Mouse (Mus musculus): ENCODE measurements at regions not wholly inside any gene's neighbourhood (a gene's known extent, or its start where the extent isn't known, plus 50 kb on each side); places are given as distances from the start of the nearest gene placed in this dataset.

- Histone ChIP-seq H3K4me3 (ENCODE audit: control insufficient read depth in 1 of 2, insufficient read depth in 1 of 2, low read depth in 2 of 2, low read length in 2 of 2) (no peak overlapping the region), H3K9ac (ENCODE audit: control insufficient read depth, low read depth, low read length, poor library complexity, severe bottlenecking) (no peak overlapping the region), H3K27me3 (ENCODE audit: control insufficient read depth in 1 of 2, insufficient read depth in 2 of 2, low read length in 2 of 2) (no peaks in the 10 kb centered on the region), H3K27ac (ENCODE audit: control insufficient read depth, low read depth, low read length) (no peak overlapping the region), H3K9me3 (replicated peaks; ENCODE audit: insufficient read depth, low read length) (no peaks in the 10 kb centered on the region), H3K36me3 (ENCODE audit: control insufficient read depth in 1 of 2, insufficient read depth in 2 of 2, low read length in 2 of 2) (no peaks in the 10 kb centered on the region), H3K4me1 (ENCODE audit: control insufficient read depth in 1 of 2, insufficient read depth in 2 of 2, low read length in 2 of 2) (no peaks in the 10 kb centered on the region), H3K79me2 (ENCODE audit: control insufficient read depth, insufficient read depth, low read length, poor library complexity) (no peaks in the 10 kb centered on the region)
- TF ChIP-seq ZC3H11A (IDR thresholded peaks at IDR 0.05; ENCODE audit: low read depth, low read length), result no peak
- TF ChIP-seq HCFC1 (IDR thresholded peaks at IDR 0.05; ENCODE audit: low read depth, low read length), result no peak
- no peak for TF ChIP-seq TBP (IDR thresholded peaks at IDR 0.05; ENCODE audit: low read depth, low read length)
- TF ChIP-seq CHD1 (IDR thresholded peaks at IDR 0.05; ENCODE audit: low read depth, low read length), result no peak
- no peak for TF ChIP-seq CTCF (IDR thresholded peaks at IDR 0.05 in 2 of 3, conservative IDR thresholded peaks at IDR 0.05 in 1 of 3; ENCODE audit: control insufficient read depth in 1 of 3, insufficient read depth in 1 of 3, low read depth in 2 of 3, low read length in 3 of 3, poor library complexity in 1 of 3, severe bottlenecking in 1 of 3)
- no peak for TF ChIP-seq NELFE (IDR thresholded peaks at IDR 0.05; ENCODE audit: low read depth, low read length)
- TF ChIP-seq MYB (IDR thresholded peaks at IDR 0.05; ENCODE audit: low read depth, low read length), result no peak
- no peak for TF ChIP-seq MAFK (IDR thresholded peaks at IDR 0.05; ENCODE audit: borderline replicate concordance, low read depth, low read length)
- TF ChIP-seq TAL1 (IDR thresholded peaks at IDR 0.05; ENCODE audit: low read length), result no peak
- TF ChIP-seq MEF2A (IDR thresholded peaks at IDR 0.05; ENCODE audit: extremely low read depth, insufficient replicate concordance, low read depth, low read length, poor library complexity, severe bottlenecking), result no peak
- no peak for TF ChIP-seq GABPA (IDR thresholded peaks at IDR 0.05; ENCODE audit: low read depth, low read length)
- no peak for TF ChIP-seq SMC3 (IDR thresholded peaks at IDR 0.05; ENCODE audit: low read depth, low read length)
- DNase-seq (ENCODE audit: low read depth, low spot score), result no peak
Measured at GRCm38 (mm10) chr13:52068886-52069439, 222.5 kb downstream of the Gadd45g start.

GRCm38 (mm10) chr13:52069714-52070113, 223.2 kb downstream of the Gadd45g start:
- H3K4me1 ChIP-seq (ENCODE audit: control insufficient read depth in 1 of 2, insufficient read depth in 2 of 2, low read length in 2 of 2), result no peaks in the 10 kb centered on the region
- no peak overlapping the region for H3K4me3 ChIP-seq (ENCODE audit: control insufficient read depth in 1 of 2, insufficient read depth in 1 of 2, low read depth in 2 of 2, low read length in 2 of 2)
- H3K27ac ChIP-seq (ENCODE audit: control insufficient read depth, low read depth, low read length), result no peak overlapping the region
- H3K9me3 ChIP-seq (replicated peaks; ENCODE audit: insufficient read depth, low read length), result no peaks in the 10 kb centered on the region
- no peaks in the 10 kb centered on the region for H3K36me3 ChIP-seq (ENCODE audit: control insufficient read depth in 1 of 2, insufficient read depth in 2 of 2, low read length in 2 of 2)
- no peaks in the 10 kb centered on the region for H3K27me3 ChIP-seq (ENCODE audit: control insufficient read depth in 1 of 2, insufficient read depth in 2 of 2, low read length in 2 of 2)
- no peak for DNase-seq (ENCODE audit: low read depth, low spot score)
- H3K9ac ChIP-seq (ENCODE audit: control insufficient read depth, low read depth, low read length, poor library complexity, severe bottlenecking), result no peak overlapping the region
- no peaks in the 10 kb centered on the region for H3K79me2 ChIP-seq (ENCODE audit: control insufficient read depth, insufficient read depth, low read length, poor library complexity)
- TF ChIP-seq MAFK (IDR thresholded peaks at IDR 0.05; ENCODE audit: borderline replicate concordance, low read depth, low read length), result no peak
- TF ChIP-seq UBTF (IDR thresholded peaks at IDR 0.05; ENCODE audit: borderline replicate concordance, insufficient read depth, low read depth, low read length), result no peak
- no peak for TF ChIP-seq RCOR1 (IDR thresholded peaks at IDR 0.05; ENCODE audit: low read depth, low read length)
- TF ChIP-seq MYC (IDR thresholded peaks at IDR 0.05; ENCODE audit: low read depth, low read length), result no peak
- no peak for TF ChIP-seq NELFE (IDR thresholded peaks at IDR 0.05; ENCODE audit: low read depth, low read length)
- no peak for TF ChIP-seq ELF1 (IDR thresholded peaks at IDR 0.05; ENCODE audit: low read depth, low read length)
- TF ChIP-seq JUND (IDR thresholded peaks at IDR 0.05; ENCODE audit: low read depth, low read length), result no peak
- no peak for TF ChIP-seq ETS1 (IDR thresholded peaks at IDR 0.05; ENCODE audit: low read depth, low read length)
- no peak for TF ChIP-seq POLR2A (IDR thresholded peaks at IDR 0.05; ENCODE audit: control insufficient read depth in 1 of 2, insufficient read depth in 1 of 2, low read depth in 1 of 2, low read length in 2 of 2, poor library complexity in 1 of 2)
- TF ChIP-seq TBP (IDR thresholded peaks at IDR 0.05; ENCODE audit: low read depth, low read length), result no peak
- TF ChIP-seq MXI1 (IDR thresholded peaks at IDR 0.05; ENCODE audit: low read depth, low read length), result no peak
- TF ChIP-seq CTCF (IDR thresholded peaks at IDR 0.05 in 2 of 3, conservative IDR thresholded peaks at IDR 0.05 in 1 of 3; ENCODE audit: control insufficient read depth in 1 of 3, insufficient read depth in 1 of 3, low read depth in 2 of 3, low read length in 3 of 3, poor library complexity in 1 of 3, severe bottlenecking in 1 of 3), result no peak
- no peak for TF ChIP-seq USF1 (IDR thresholded peaks at IDR 0.05; ENCODE audit: low read depth, low read length)
- no peak for TF ChIP-seq MYB (IDR thresholded peaks at IDR 0.05; ENCODE audit: low read depth, low read length)
- no peak for TF ChIP-seq ZNF384 (IDR thresholded peaks at IDR 0.05; ENCODE audit: low read depth, low read length)
- TF ChIP-seq E2F4 (IDR thresholded peaks at IDR 0.05; ENCODE audit: borderline replicate concordance, low read depth, low read length), result no peak

Measured in MEL (cell line).